Mouse (Mus musculus) retina, postnatal 7 days (tissue): Measurements from ENCODE around the gene Phactr3.
A peak's percentile ranks its signal among the peaks of the same experiment; 100 is the strongest.
"Not testable (repeated sequence)": the region's sequence is repeated elsewhere in the genome, so short reads cannot be mapped to it uniquely, and the experiment has no call there.

Source experiments
- DNase-seq: peaks from one replicate; pipeline ENCODE4 v3.0.0-alpha.2; 2012; ENCODE audit warnings: low read depth, low spot score

Gene Phactr3

DNA sequence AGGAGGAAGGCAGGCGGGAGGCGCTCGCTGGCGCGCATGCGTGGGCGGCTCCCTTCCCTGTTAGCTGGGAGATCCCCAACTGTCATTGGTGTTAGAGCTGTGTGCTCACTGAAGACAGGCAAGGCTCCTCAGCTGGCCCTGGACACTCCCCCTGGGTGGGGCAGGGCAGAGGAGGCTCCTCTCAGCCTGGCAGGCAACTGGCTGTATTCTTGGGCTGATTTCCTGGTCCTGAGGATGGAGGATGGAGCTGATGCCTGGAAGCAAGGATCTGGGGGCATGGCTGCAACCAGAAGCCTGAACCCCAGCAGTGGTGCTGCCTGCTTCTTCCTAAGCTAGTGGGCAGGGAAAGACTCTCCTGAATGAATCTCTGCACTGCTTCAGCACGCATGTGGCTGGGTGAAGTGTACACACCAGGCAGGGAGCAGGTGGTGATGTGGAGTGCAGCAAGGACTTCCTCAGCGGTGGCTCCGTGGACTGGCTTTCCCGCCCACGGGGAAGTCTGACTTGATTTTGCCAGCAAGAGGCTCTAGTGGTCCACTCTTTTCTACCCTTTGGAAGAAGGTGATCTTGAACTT is 208.8 kb downstream of the Phactr3 start:
- peak; percentile 51 for DNase-seq

GRCm38 (mm10) chr2:178329551-178329950 is 210.8 kb downstream of the Phactr3 start:
- no peak for DNase-seq

DNA sequence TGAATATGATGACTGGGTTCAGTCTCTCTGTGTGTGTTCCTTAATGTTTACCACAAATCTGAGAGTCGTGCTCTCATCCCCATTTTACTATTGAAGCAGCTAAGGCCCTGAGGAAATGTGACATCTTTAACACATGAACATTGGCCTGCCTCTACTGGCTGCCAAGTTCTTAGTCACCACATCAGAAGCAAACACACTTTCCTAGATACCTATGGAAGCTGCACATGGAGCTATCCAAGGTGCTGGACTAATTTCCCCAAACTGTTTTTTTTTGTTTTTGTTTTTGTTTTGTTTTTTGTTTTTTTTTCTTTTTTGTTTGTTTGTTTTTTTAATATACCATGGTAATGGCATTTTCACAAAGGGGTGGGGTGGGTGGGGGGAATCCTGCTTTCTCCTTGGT is 211.2 kb downstream of the Phactr3 start:
- no peak for DNase-seq

GRCm38 (mm10) chr2:178337878-178338277 is 219.1 kb downstream of the Phactr3 start:
- DNase-seq = no peak

DNA sequence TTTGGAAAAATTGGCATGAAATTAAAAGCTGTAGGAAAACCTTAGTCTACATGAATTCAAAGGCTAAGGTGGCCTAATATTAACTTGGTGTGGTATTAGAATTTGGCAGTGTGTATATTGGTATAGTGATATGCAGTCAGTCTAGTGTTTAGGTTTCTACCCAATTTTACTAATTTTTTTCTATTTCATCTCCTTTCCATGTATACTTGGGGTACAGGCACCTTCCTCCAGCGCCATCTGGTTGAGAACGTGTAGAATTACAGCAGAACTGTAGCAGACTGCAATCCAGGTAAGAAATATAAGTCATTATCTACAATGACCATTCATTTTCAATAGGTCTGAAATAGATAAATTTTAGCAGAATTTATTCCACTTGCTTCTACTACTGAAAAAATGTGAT is 220.3 kb downstream of the Phactr3 start:
- no peak for DNase-seq

DNA sequence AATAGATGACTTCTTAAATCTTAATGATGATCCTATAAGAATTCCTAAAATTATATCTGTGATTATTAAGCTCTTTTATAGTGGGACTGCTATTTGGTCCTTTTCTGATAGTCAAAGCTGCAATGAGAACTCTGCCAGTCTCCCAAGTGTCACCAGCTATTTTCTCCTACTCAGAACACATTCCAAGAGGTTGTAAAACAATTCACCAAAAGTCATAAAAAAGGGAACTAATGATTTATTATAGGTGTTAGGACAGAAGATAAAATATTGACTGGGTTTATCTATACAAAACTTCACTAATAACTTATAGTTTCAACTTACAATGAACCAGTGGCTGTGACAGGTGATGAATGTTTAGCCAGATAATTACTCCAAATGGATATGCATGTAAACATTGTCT is 223.3 kb downstream of the Phactr3 start:
- DNase-seq = not testable (repeated sequence)

DNA sequence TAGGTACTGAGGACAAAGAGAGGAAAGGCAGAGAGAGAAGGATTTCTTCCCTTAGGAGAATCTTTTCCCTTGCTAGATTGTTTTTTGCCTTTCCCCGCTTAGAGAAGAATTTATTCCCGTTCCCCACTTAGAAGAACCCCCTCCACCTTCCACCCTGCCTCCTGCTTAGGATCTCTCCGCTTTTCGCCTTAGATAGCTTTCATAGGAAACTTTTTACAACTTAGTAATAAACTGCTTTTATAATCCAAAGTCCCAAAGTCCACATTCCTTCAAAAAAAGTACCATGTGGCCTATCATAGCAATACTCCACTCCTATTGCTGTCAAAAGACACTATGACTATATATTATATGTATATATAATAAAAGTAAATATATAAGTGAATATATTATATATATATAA is 223.8 kb downstream of the Phactr3 start:
- DNase-seq = no peak
